Mouse (Mus musculus): Measurements from ENCODE around the gene Thap8.

Thap8 gene

DNA sequence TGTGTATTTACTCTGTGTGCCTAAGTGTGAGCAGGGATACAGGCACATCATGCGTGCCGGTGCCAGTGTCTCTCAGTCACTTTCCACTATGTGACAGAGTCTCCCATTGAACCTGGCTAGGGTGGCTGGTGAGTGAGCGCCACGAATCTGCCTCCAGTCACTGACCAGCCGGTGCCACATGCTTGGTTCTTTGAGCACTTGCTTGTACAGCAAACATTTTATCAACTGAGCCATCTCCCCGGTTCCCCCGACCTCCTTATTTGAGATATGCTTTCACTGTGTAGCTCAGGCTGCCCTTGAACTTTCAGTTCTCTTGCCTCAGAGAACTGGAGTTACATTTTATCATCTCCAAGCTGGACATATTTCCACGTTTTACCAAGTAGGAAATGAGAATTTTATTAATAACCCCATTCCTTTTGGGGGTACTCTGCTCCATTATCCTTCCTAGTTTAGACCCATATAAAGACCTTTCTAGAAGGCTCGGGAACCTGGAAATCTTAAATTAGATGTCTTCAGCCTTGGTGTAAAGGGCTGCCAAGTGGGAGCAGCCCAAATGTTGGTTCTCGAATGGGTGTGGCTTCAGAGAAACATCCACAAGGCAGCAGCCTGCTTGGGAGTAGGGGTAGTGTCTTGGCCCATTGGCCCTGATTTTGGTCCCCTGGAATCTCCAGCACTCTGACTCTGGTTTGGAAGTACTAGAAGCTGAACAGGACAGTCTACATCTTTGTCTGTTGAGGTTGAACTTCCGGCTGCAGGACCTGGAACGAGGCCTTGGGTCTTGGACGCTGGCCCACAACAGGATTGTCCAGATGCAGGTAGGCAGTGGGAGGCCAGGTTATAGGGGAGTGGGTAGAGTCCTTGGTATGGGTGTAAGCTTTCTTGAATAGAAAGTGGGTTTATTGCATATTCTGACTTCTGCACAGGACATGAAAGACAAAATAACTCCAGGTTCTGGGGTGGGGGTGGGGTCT lies 36.0 kb downstream of the Thap8 start:
- DNase-seq (ENCODE audit: low spot score) = no peak

DNA sequence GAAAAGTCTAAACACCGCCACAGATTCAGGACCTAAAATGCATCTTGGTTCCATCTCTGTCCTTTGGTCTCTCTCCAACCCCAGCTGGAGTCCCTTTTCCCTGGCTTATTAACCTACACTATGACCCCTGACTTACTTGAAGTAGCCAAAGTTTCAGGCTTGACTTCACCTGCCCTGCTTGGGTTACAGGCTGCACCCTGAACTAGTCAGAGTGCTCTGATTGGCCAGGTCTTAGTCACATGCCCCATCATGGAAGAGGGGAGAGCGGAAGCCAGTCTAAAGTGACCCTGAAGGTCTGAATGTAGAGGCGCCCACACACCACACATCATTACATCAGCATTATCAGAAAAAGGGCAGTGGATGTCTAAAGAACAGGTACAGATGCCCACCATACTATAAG lies 38.2 kb downstream of the Thap8 start:
- no peak for DNase-seq (ENCODE audit: low spot score)

DNA sequence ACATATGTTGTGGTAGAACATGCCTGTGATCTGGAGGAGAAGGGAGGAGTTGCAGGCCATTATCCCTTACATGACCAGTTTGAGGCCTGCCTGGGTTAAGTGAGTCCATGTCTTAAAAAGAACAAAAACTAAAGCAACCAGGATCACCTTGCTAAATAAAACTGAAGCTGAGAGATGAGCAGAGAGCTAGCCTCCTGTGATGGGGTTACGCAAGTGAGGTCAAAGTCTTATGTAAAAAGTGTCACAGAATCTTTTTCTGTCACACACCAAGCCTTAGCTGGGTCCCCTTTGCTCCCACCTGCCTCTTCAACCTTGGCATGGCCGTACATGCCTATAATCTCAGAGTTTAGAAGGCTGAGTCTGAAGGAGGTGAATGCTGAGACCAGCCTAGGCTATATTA lies 41.1 kb downstream of the Thap8 start:
- no peak for DNase-seq (ENCODE audit: low spot score)

DNA sequence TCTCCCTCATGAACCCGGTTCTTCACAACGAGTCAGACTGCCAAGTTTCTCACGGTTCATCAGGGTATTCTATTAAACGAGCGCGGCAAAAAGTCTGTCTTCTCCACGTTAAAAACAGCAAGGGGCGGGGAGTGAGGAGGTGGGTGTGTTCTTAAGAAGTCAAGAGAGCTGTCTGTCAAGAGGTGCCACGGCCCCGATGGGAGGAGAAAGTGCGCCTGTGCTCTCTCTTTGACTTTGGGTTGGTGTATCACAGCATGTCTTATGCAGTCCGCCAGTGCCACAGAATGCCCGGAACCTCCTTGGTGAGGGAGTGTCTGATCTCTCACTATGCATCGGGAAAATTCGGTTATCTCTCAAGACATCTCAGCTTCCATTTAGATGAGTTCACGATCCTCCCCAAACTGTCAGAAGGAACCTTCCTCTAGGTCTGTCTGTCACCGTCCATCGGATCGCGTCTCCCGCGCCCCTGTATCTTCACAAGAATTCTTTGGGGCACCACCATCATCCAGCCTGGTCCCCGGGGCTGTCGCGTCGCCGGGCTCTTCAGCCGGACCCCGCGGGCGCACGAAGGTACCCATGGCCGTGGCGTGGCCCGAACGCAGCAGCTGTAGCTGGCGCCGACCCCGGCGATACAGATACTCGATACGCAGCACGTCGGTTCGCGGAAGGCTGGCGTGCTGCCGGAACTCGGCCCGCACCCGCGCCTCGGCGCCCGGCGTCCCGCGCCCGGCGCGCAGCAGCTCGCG lies 41.8 kb downstream of the Thap8 start, which contains the start of gene E130208F15Rik:
Gene E130208F15Rik (plus strand): TSS at position 202 of the 746 bp plus-strand sequence.
- DNase-seq (ENCODE audit: low spot score) = peak; percentile 55

DNA sequence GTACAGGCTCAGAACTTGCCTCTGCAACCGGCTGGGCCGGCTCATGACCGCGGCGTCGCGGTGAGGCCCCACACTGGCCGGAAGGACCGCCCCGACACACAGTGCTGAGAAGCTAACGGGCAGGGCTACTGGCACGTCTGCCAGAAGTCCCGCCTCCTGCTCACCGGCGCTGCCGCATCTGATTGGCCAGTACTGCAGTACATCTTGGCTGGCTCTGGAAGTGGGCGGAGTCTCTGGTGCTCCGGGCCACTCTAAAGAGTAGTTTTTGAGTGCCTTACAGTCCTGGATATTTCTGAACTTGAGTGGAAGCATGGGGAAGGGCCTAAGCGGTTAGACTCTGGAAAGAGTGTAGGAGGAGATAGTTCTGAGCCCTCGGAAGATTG lies 42.4 kb downstream of the Thap8 start:
- peak; percentile 97 for DNase-seq (ENCODE audit: low spot score)

DNA sequence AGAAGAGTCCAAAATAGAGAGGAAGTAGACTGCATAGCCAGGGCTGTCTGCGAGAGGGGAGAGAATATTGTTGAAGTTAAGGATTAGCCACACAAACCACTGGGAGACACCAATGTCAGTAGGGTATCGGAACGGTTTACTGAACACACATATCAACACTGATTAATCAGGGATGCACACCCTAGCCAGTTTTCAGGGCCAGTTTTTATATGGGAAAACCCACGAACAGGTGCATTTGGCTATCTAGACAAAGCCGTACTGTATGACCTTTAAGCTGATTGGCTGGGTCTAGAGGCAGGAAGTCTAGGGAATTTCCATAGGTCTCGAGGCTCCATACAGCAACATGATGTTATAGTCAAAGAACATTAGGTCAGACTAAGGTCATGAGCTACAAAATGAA lies 43.0 kb downstream of the Thap8 start:
- DNase-seq (ENCODE audit: low spot score) = no peak

DNA sequence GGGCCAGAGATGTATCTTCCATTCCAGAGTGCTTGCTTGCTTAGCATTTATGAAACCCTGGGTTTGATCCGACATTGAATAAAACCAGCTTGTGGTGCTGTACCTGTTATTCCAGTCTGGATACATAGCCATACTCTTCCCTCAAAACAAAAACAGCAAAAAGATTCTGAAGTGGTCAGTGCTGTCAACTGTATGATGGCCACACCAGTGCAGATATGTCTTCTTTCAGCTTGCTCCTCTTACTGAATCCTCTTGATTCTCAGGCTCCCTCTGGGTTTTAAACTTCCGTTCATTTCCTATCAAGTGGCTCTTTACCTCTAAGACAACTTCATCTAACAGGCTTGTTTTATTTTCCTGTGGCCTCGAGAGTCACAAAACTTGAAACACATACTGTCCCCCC lies 43.9 kb downstream of the Thap8 start, which contains the start of gene Sdhaf1:
Gene Sdhaf1 (minus strand): TSS at position 101 of the 400 bp plus-strand sequence.
- DNase-seq (ENCODE audit: low spot score) = no peak

DNA sequence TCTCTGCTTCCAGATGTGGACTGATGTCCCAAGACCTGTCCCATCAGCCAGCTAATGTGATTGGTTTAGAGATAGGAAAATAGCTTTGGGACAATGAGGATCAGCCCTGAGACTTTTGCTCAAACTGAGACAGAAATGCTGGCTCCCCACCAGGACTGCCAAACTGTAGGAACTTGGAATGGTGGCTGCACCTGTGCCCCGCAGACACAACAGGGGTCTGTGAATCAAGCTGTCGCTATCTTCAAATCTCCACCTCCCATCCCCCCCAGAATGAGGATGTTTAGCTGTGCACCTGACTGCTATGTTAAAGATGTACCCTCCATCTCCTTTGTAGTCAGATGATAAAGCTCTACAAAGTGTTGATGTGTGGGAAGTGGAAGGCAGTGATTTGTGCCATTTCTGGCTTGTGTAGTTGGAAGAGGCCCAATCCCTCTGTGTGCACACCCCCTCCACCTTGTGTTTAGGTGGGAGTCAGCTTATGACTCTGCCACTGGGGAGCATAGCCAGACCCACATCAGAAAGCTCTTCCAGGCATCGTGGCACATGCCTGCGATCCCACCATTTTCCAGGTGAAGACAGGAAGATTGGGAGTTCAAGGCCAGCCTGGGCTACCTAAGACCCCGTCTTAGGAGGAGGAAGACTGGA lies 44.5 kb downstream of the Thap8 start:
- peak; percentile 58 for DNase-seq (ENCODE audit: low spot score)

DNA sequence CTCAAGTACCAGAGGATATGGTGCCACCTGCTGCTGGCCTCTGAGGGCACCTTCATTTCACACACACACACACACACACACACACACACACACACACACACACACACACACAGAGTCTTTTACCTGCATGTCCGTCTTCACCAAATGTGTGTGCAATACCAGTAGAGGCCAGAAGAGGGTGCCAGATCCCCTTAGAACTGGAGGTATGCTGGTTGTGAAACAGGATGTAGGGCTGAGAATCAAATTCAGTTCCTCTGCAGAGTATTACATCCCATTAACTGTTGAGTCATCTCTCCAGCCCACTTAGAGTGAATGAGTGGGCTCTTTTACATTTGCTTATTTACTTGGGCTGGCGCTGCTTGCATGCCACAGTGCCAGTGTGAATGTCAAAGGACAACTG lies 45.5 kb downstream of the Thap8 start:
- DNase-seq (ENCODE audit: low spot score) = no peak

DNA sequence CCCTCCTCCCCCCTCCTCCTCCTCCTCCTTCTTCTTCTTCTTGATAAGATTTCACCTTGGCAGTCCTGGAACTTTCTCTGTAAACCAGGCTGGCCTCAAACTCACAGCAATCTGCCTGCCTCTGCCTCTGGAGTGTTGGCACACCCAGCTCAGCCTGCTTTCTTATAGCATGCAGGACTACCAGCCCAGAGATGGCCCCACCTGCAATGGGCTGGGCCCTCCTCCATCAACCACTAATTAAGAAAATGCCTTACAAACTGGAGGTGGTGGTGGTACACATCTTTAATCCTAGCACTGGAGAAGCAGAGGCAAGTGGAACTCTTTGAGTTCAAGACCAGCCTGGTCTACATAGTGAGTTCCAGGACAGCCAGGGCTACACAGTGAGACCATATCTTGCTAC lies 46.5 kb downstream of the Thap8 start:
- no peak for DNase-seq (ENCODE audit: low spot score)

DNA sequence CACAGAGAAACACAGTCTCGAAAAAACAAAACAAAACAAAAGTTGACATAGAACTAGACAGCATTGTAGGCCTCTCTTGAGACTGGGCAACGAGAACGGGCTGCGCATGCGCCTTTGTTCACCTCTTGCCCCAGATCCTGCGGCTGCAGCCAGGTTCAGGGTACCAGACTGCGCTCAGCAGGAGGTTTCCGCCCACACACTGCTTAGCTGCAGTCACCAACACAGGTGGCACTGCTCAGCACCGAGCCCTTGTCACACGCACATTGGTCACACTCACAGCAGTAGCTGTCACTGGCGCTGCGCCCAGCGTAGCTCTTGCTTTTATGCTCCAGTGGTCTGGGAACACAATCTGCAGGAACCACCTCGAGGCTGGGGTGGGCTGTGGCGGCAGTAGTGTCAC lies 47.2 kb downstream of the Thap8 start:
- DNase-seq (ENCODE audit: low spot score) = no peak

DNA sequence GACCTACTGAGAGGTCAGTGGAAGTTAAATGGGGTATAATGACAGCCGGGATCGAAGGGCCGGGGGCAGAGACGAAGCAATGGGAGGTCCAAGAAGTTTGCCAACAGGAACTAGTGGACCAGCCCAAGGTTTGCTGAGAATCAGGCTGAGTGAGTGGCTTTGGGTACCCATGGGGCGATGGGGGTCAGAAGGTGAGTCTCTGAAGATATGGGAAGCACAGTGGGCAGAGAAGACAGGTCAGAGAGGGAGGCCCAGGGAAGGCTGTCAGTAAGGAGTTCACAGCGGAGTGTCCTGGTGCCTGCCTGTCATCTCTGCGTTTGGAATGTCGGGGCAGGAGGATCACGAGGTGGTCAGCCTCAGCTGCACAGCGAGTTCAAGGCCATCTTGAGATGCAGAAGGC lies 48.5 kb downstream of the Thap8 start:
- DNase-seq (ENCODE audit: low spot score) = no peak

DNA sequence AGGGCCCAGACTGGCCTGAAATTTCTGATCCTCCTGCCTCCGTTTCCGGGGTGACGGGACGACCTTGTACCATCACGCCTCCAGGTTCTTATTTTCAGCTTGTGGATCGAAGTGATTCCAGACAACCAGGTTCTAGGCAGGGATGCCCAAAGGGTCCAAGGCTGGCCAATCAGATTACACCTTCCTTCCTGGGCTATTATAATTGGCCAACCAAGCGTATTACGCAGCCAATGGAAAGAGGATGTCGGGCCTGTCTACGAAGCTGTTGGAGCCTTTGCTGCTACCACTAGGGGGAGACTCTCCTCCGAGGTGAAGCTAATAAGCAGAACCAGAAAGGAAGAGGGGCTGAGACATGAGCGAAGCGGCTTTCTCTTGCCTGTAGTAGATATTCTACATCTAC lies 52.0 kb downstream of the Thap8 start:
- DNase-seq (ENCODE audit: low spot score) = peak; percentile 95

DNA sequence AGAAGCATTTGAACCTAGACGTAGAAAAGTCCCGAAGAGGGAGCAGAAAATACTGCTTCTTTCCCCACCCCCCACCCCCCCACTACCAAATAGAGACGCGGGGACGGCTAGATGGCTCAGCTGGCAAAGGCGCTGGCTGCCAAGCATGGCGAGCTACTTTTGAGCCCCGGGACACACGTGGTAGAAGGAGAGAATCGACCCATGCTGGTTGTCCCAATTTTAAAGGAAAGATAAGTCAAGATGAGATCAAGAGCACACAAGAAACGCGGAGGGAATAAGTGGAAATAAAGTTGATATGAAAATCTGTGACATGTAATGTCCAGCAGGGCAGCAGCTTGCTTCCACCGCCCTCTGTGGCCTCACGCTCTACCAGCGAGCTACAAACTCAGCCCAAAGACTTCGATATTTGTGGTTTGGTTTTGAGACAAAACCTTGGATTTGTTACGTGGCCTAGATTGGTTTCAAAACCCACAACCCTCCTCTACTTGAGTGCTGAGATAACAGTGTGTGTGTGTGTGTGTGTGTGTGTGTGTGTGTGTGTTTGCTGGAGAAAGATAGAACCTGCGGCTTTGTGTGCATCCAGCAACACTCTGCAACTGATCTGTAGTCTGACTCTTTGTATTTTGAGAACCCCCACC lies 52.8 kb downstream of the Thap8 start:
- DNase-seq (ENCODE audit: low spot score) = no peak

DNA sequence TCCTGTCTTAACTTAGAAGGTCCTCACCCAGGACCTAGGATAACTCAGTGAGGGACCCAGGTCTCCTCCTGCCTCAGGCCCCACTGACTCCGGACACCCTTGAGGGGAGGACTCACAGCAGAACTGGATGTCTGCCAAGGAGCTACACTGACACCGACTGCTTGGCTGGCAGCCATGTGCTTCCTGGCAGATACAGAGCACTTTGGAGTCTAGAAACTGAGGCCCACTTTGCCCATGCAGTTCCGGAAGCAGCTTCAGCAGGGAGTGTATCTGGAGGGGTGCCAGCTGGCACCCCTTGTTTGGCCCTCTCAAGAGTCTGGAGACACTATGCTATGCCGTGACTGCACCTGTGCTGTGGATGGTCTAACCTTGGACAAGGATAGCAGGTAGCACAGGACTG lies 53.5 kb downstream of the Thap8 start:
- DNase-seq (ENCODE audit: low spot score) = no peak

DNA sequence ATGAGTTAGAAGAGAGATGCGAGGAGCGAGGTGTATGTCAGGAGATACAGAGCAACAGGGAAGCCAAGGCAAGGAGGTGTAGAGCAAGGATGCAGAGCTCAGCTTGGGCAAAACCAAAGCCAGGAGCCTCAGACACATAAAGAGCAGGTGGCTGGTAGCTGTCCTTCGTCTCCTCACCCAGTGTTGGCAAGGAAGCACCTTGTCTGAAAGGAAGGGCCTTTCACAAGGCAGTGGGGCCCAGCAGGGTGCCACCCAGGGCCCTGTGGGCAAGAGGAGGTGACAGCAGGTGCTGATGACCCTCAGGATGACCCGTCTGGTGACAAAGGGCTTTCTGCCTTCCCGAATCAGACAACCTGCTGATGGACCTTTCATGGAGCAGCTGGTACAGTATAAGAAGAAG lies 54.7 kb downstream of the Thap8 start:
- no peak for DNase-seq (ENCODE audit: low spot score)

DNA sequence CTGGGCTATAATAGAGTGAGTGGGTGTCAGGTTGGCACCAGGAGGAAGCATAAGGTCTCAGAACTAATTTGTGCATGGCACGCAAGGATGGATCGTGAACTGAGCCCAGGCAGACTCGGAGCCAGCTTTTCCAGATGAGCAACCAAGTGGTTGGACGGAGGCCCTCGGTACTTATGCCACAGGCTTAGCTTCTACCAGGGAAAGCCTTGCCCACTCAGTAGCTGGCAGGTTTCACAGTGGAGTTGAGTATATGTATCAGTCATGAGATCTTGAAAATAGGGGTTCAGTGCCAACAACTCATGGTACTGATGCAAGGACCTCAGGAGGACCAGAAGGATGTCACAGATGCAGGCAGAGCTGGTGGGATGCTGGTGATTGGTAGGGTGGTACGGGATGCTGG lies 55.8 kb downstream of the Thap8 start:
- DNase-seq (ENCODE audit: low spot score) = no peak

DNA sequence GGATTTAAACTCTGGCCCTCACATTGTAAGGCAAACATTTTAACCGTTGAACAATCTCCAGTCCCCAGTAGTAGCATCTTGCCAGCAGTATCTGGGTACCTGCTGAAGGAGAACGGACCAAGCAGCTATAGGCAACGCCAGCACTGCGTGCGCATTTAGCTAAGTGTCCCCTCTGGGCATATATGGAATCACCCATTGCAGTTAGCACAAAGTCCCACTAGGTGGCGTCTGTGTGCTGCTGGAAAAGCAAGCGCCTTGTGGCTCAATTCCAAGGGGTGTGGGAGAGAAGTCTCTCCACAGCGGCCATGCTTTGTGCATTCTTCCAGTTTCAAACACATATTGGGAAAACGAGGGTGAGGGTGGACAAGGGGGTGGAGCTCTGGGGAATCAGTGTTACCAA lies 56.5 kb downstream of the Thap8 start:
- peak; percentile 78 for DNase-seq (ENCODE audit: low spot score)

DNA sequence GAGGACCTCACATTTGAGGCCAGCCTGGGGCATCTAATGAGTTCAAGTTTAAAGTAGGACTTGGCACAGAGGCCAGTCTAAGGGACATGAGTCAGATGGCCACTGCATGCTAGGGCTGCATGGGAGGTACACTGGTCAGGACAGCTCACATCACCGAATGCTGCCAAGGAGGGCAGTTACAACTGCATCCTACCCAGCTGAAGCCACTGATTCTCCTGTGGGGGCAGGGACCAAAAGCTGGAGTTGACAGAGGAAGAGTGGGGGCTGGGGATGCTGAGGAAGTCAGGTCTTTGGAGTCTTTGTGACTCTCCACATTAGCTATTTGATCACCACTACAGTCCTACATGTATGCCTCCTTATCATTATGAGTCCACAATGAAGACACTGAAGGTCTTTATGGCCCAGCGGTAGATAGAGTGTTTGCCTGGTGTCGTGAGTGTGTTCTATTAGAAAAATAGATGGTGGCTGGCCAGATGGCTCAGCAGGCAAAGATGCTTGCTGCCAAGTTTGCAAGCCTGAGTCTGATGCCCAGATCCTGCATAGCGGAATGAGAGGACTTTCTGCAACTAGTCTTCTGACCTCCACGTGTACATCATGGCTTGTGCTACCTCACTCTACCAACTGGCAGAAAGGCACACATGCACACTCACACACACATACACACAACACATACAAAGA lies 59.7 kb downstream of the Thap8 start:
- no peak for DNase-seq (ENCODE audit: low spot score)

Data from left cerebral cortex, adult 11 months (tissue).